In the genomic region with DNA sequence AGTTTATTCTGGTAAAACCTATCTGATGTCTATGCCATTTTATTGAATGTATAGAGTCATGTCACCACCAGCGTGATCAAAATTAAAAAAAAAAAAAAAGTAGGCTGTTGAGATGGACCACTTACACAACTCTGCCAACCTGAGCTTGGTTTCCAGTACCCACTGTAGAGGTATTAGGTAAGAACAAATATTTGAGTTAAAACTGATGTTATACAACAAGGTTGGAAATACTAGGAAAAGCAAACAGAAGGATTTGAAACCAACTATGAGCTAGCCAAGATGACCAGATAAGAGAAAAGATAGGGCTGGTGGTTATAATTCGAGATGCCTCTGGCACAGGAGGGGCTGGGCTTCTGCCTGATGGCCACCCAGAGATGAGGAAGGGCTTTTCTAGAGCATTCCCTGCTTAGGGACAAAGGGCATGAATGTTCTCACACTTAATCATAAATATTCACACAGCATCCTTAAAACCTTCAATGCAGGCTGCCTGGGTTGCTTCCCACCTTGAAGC, we compare ENCODE assay signal across 16 mouse cellular contexts.
"Had no signal": no experiment of that assay in that cellular context is flagged by ENCODE, and none has a peak within 500 bp of the region (broad histone marks: within the 10 kb centered on the region; RNA-seq: fewer than 3 reads in every experiment).

No protein-coding gene starts in this region.

- H3K36me3 ChIP-seq: neural tube, embryonic 13.5 days; neural tube, embryonic 15.5 days; stomach, embryonic 15.5 days had no signal

- DNase-seq: retina, postnatal 1 day; right cerebral cortex, adult 18-20 months; right cerebral cortex, postnatal 14 days; right cerebral cortex, postnatal 25 days; right cerebral cortex, postnatal 4 days; spleen, adult 18-20 months; thymus, adult 18-20 months; thymus, adult 2 months; thymus, postnatal 14 days; thymus, postnatal 25 days; thymus, postnatal 36 days; thymus, postnatal 4 days had no signal

- H3K27ac ChIP-seq: neural tube, embryonic 13.5 days; neural tube, embryonic 15.5 days; stomach, embryonic 15.5 days; stomach, postnatal 0 days had no signal

- H3K4me2 ChIP-seq: neural tube, embryonic 13.5 days; neural tube, embryonic 15.5 days; stomach, embryonic 15.5 days had no signal

- H3K9ac ChIP-seq: neural tube, embryonic 13.5 days; neural tube, embryonic 15.5 days; stomach, embryonic 15.5 days had no signal

- H3K27me3 ChIP-seq: neural tube, embryonic 13.5 days; neural tube, embryonic 15.5 days; stomach, embryonic 15.5 days had no signal

- H3K9me3 ChIP-seq: neural tube, embryonic 13.5 days; neural tube, embryonic 15.5 days; stomach, embryonic 15.5 days had no signal

- H3K4me1 ChIP-seq: neural tube, embryonic 13.5 days; neural tube, embryonic 15.5 days; stomach, embryonic 15.5 days had no signal

- H3K4me3 ChIP-seq: neural tube, embryonic 13.5 days; neural tube, embryonic 15.5 days; stomach, embryonic 15.5 days had no signal
